Mouse (Mus musculus): Measurements from ENCODE around the gene Cenpv. TPM values are rescaled to one million over a fixed set of nuclear protein-coding genes. Genes with fewer than 3 reads are reported as not detected.
A peak's percentile ranks its signal among the peaks of the same experiment; 100 is the strongest.

Cenpv gene
- polyA plus RNA-seq (2012; rRNA removed), result 46.7 and 52.4 TPM in 2 replicates

- peak; percentile 84 to 90 for DNase-seq
- 6% methylated on average over 56 of the region's 57 CpGs for WGBS
- peak; percentile 53 for TF ChIP-seq POLR2A (IDR thresholded peaks at IDR 0.05; ENCODE audit: borderline replicate concordance, insufficient read depth, low read length)
- TF ChIP-seq CTCF (IDR thresholded peaks at IDR 0.05; ENCODE audit: borderline replicate concordance, insufficient read depth, low read depth, low read length), result no peak
These were observed at the start of gene Cenpv for GRCm38 (mm10) chr11:62539089-62539890. Cenpv (minus strand) TSS chr11:62539261.

GRCm38 (mm10) chr11:62587034-62587433 is 48.0 kb upstream of the Cenpv start:
- no peak for TF ChIP-seq CTCF (IDR thresholded peaks at IDR 0.05; ENCODE audit: borderline replicate concordance, insufficient read depth, low read depth, low read length)
- no peaks in the 10 kb centered on the region for H3K27me3 ChIP-seq (ENCODE audit: control insufficient read depth, insufficient read depth, low read length)
- H3K4me3 ChIP-seq (replicated peaks; ENCODE audit: insufficient read depth, low read depth, low read length), result no peak overlapping the region
- no peak overlapping the region for H3K27ac ChIP-seq (ENCODE audit: insufficient read depth, low read length)
- 76% methylated on average over 5 of the region's 5 CpGs for WGBS
- H3K4me1 ChIP-seq (ENCODE audit: control insufficient read depth, insufficient read depth, low read length), result peaks cover 17% of the 10 kb centered on the region
- DNase-seq, result no peak

More at GRCm38 (mm10) chr11:62539089-62539890, at the start of gene Cenpv:
- Histone ChIP-seq H3K4me3 (replicated peaks; ENCODE audit: insufficient read depth, low read depth, low read length) (peak within 1 kb of the TSS; percentile 92), H3K4me1 (ENCODE audit: control insufficient read depth, insufficient read depth, low read length) (peaks cover 3% of the 10 kb centered on the region), H3K27ac (ENCODE audit: insufficient read depth, low read length) (peak within 1 kb of the TSS; percentile 77), H3K27me3 (ENCODE audit: control insufficient read depth, insufficient read depth, low read length) (no peaks in the 10 kb centered on the region)

- no peak for DNase-seq
- no peak for TF ChIP-seq CTCF (IDR thresholded peaks at IDR 0.05; ENCODE audit: borderline replicate concordance, insufficient read depth, low read depth, low read length)
- no peak for TF ChIP-seq POLR2A (IDR thresholded peaks at IDR 0.05; ENCODE audit: borderline replicate concordance, insufficient read depth, low read length)
- no peak overlapping the region for H3K27ac ChIP-seq (ENCODE audit: insufficient read depth, low read length)
- no peak overlapping the region for H3K4me3 ChIP-seq (replicated peaks; ENCODE audit: insufficient read depth, low read depth, low read length)
- no peaks in the 10 kb centered on the region for H3K27me3 ChIP-seq (ENCODE audit: control insufficient read depth, insufficient read depth, low read length)
- WGBS, result 84% methylated on average over 9 of the region's 9 CpGs
- H3K4me1 ChIP-seq (ENCODE audit: control insufficient read depth, insufficient read depth, low read length), result no peaks in the 10 kb centered on the region; the same call in 1 of the 2 replicates
These were observed 45.7 kb upstream of the Cenpv start for GRCm38 (mm10) chr11:62584671-62585206.

- no peak for TF ChIP-seq CTCF (IDR thresholded peaks at IDR 0.05; ENCODE audit: borderline replicate concordance, insufficient read depth, low read depth, low read length)
- no peak for TF ChIP-seq POLR2A (IDR thresholded peaks at IDR 0.05; ENCODE audit: borderline replicate concordance, insufficient read depth, low read length)
- Histone ChIP-seq H3K4me3 (replicated peaks; ENCODE audit: insufficient read depth, low read depth, low read length) (no peak overlapping the region), H3K4me1 (ENCODE audit: control insufficient read depth, insufficient read depth, low read length) (no peaks in the 10 kb centered on the region; the same call in 1 of the 2 replicates), H3K27me3 (ENCODE audit: control insufficient read depth, insufficient read depth, low read length) (no peaks in the 10 kb centered on the region), H3K27ac (ENCODE audit: insufficient read depth, low read length) (no peak overlapping the region)
- no peak for DNase-seq
- WGBS, result 59% methylated on average over 6 of the region's 6 CpGs
These were observed 44.0 kb upstream of the Cenpv start for GRCm38 (mm10) chr11:62583031-62583430.

- peak in 1 of 2 experiments; percentile 41 for DNase-seq
- no peaks in the 10 kb centered on the region for H3K27me3 ChIP-seq (ENCODE audit: control insufficient read depth, insufficient read depth, low read length)
- H3K27ac ChIP-seq (ENCODE audit: insufficient read depth, low read length), result no peak overlapping the region; the same call in 1 of the 2 replicates
- TF ChIP-seq CTCF (IDR thresholded peaks at IDR 0.05; ENCODE audit: borderline replicate concordance, insufficient read depth, low read depth, low read length) (no peak), POLR2A (IDR thresholded peaks at IDR 0.05; ENCODE audit: borderline replicate concordance, insufficient read depth, low read length) (no peak)
- peak overlapping the region; percentile 64 for H3K4me3 ChIP-seq (replicated peaks; ENCODE audit: insufficient read depth, low read depth, low read length)
- WGBS, result 31% methylated on average over 16 of the region's 16 CpGs
- no peaks in the 10 kb centered on the region for H3K4me1 ChIP-seq (ENCODE audit: control insufficient read depth, insufficient read depth, low read length)
These were observed 37.6 kb upstream of the Cenpv start for GRCm38 (mm10) chr11:62576530-62577152.

- TF ChIP-seq POLR2A (IDR thresholded peaks at IDR 0.05; ENCODE audit: borderline replicate concordance, insufficient read depth, low read length) (peak; percentile 58; the same call in 1 of the 2 replicates), CTCF (IDR thresholded peaks at IDR 0.05; ENCODE audit: borderline replicate concordance, insufficient read depth, low read depth, low read length) (no peak)
- 1% methylated on average over 27 of the region's 27 CpGs for WGBS
These were observed 36.8 kb upstream of the Cenpv start for GRCm38 (mm10) chr11:62575659-62576438.

GRCm38 (mm10) chr11:62575297-62575658 is 36.2 kb upstream of the Cenpv start:
- DNase-seq, result peak; percentile 86 to 93
- H3K27ac ChIP-seq (ENCODE audit: insufficient read depth, low read length), result peak overlapping the region; percentile 2; the same call in 1 of the 2 replicates
- H3K4me3 ChIP-seq (replicated peaks; ENCODE audit: insufficient read depth, low read depth, low read length), result peak overlapping the region; percentile 64
- under 1% methylated on average over 9 of the region's 9 CpGs for WGBS
- TF ChIP-seq POLR2A (IDR thresholded peaks at IDR 0.05; ENCODE audit: borderline replicate concordance, insufficient read depth, low read length) (no peak), CTCF (IDR thresholded peaks at IDR 0.05; ENCODE audit: borderline replicate concordance, insufficient read depth, low read depth, low read length) (peak; percentile 88)
- no peaks in the 10 kb centered on the region for H3K4me1 ChIP-seq (ENCODE audit: control insufficient read depth, insufficient read depth, low read length)
- H3K27me3 ChIP-seq (ENCODE audit: control insufficient read depth, insufficient read depth, low read length), result no peaks in the 10 kb centered on the region

More at GRCm38 (mm10) chr11:62575659-62576438, 36.8 kb upstream of the Cenpv start:
- Histone ChIP-seq H3K27me3 (ENCODE audit: control insufficient read depth, insufficient read depth, low read length) (no peaks in the 10 kb centered on the region), H3K4me3 (replicated peaks; ENCODE audit: insufficient read depth, low read depth, low read length) (peak overlapping the region; percentile 64), H3K4me1 (ENCODE audit: control insufficient read depth, insufficient read depth, low read length) (no peaks in the 10 kb centered on the region), H3K27ac (ENCODE audit: insufficient read depth, low read length) (peak overlapping the region; percentile 2; the same call in 1 of the 2 replicates)
- peak; percentile 83 to 87 for DNase-seq

All from cerebellum, adult 2 months (tissue).